Mouse (Mus musculus): ENCODE measurements at regions not wholly inside any gene's neighbourhood (a gene's known extent, or its start where the extent isn't known, plus 50 kb on each side); places are given as distances from the start of the nearest gene placed in this dataset.

DNA sequence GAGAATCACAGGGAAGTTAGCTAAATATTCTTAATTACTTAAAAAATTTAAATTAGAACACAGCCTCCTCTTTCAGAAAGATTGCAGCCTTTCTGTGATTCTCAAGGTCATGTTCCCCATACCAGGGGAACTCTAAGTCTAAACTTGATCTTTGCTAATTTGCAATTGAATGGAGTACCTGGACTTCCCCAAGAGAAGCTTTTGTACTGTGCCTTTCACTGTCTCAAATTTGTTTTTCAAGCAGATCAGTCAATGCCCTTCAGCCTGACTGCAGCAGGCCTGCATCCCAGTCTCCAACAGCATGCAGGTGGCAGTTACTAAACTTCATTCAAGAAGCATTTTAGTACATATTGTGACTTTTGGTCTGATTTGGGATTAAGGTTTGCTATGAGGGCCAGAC is 611.8 kb downstream of the Snca start:
- DNase-seq: no peak

DNA sequence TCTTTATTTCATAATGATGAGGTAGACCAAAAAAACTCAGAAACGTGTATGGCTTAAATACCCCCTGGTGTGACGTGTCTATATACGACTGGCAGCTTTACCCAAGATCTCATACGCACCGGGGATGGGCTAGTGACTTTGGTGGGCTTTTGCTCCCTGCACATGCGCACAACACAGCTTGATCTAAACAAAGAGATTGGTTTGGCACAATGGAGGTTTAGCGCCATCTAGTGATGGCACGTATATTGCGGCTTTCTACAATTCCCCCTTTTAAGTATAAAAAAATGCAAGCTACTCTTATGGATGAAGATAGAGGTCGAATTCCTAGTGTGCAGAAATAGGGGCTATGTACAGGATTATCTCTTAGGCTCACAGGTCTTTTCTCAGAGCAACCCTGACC is 628.1 kb downstream of the Snca start:
- peak; percentile 15 for DNase-seq

All from kidney, postnatal 10 days (tissue).